Mouse (Mus musculus) heart, postnatal 10 days (tissue): ENCODE results near the gene Prune1. TPM values are rescaled to one million over a fixed set of nuclear protein-coding genes. Genes with fewer than 3 reads are reported as not detected.
"Not testable (repeated sequence)": the region's sequence is repeated elsewhere in the genome, so short reads cannot be mapped to it uniquely, and the experiment has no call there.

Source experiments
- DNase-seq, 2 experiments: peaks; one replicate each; pipeline ENCODE4 v3.0.0; 2021
- intact Hi-C: fragments of 180-260 bp; cut with DNase I; formaldehyde crosslinking; loops from one replicate; pipeline ENCODE4 v1.15.1; 2025
- total RNA-seq, 2 experiments: library from RNA; stranded (reverse); gene quantifications; 2 replicates each; pipeline ENCODE4 v1.2.3; 2021

The Prune1 gene
- total RNA-seq, 2 experiments from 2014 or later = 28.8 to 35.2 TPM

GRCm38 (mm10) chr3:95224295-95224694 is 57.6 kb downstream of the Prune1 start:
- no peak for DNase-seq
- intact Hi-C loops = no loop called here

- intact Hi-C loops = no loop called here
- DNase-seq = no peak
These were observed 58.8 kb downstream of the Prune1 start for GRCm38 (mm10) chr3:95223041-95223440.

- no peak for DNase-seq
- intact Hi-C loops = no loop called here
These were observed 63.3 kb downstream of the Prune1 start for GRCm38 (mm10) chr3:95218466-95219137.

GRCm38 (mm10) chr3:95217255-95218134 is 64.4 kb downstream of the Prune1 start, which contains the start of gene Gabpb2:
TSS of gene Gabpb2 (minus strand) at chr3:95217916.
- intact Hi-C loops = loop anchor here (1.0 to 2.0 kb wide), 4 partner anchors 11 to 98 kb away; partner anchors contain the start of genes Cdc42se1 and Tnfaip8l2
- peak; percentile 97 to 98 for DNase-seq

GRCm38 (mm10) chr3:95216655-95217254 is 65.1 kb downstream of the Prune1 start:
- intact Hi-C loops = loop anchor here (1.0 to 2.0 kb wide), 4 partner anchors 12 to 99 kb away; partner anchors contain the start of genes Cdc42se1 and Tnfaip8l2
- DNase-seq = no peak

- intact Hi-C loops = no loop called here
- DNase-seq = no peak
These were observed 68.3 kb downstream of the Prune1 start for GRCm38 (mm10) chr3:95213609-95213975.

GRCm38 (mm10) chr3:95212889-95213608 is 68.8 kb downstream of the Prune1 start:
- DNase-seq, intact Hi-C loops: not testable (repeated sequence)

- intact Hi-C loops = no loop called here
- no peak for DNase-seq
These were observed 71.3 kb downstream of the Prune1 start for GRCm38 (mm10) chr3:95210585-95210984.

GRCm38 (mm10) chr3:95208286-95208685 is 73.6 kb downstream of the Prune1 start:
- intact Hi-C loops = no loop called here
- no peak for DNase-seq

GRCm38 (mm10) chr3:95203880-95204279 is 78.0 kb downstream of the Prune1 start:
- intact Hi-C loops = no loop called here

More at GRCm38 (mm10) chr3:95203880-95204279, 78.0 kb downstream of the Prune1 start:
- DNase-seq = no peak

Other genes starting within 250 kb of the Prune1 start
- 100 to 1,000 TPM; 140 to 142 TPM for gene Psmd4, start 239.5 kb downstream of the Prune1 start, total RNA-seq
- 10 to 100 TPM; 25.7 to 26.1 TPM for gene Pip5k1a, start 175.1 kb downstream of the Prune1 start, total RNA-seq
- 10 to 100 TPM; 39.0 to 53.0 TPM for gene Vps72, start 171.1 kb downstream of the Prune1 start, total RNA-seq
- 1 to 10 TPM; 9.6 to 9.9 TPM for gene Tmod4, start 157.6 kb downstream of the Prune1 start, total RNA-seq
- gene Scnm1, start 148.1 kb downstream of the Prune1 start, total RNA-seq = 10 to 100 TPM; 28.9 to 34.9 TPM
- gene Lysmd1, start 148.0 kb downstream of the Prune1 start, total RNA-seq = 1 to 10 TPM; 8.0 to 8.6 TPM
- gene Tnfaip8l2, start 139.7 kb downstream of the Prune1 start, total RNA-seq = 1 to 10 TPM; 1.7 to 1.8 TPM
- 10 to 100 TPM in 1 of 2 experiments, 1 to 10 TPM in 1; 7.9 to 10.2 TPM for gene Sema6c, start 121.6 kb downstream of the Prune1 start, total RNA-seq
- 10 to 100 TPM; 14.0 to 17.1 TPM for gene Gabpb2, start 64.2 kb downstream of the Prune1 start, total RNA-seq
- gene Cdc42se1, start 53.3 kb downstream of the Prune1 start, total RNA-seq = 10 to 100 TPM; 40.4 to 41.3 TPM
- 1 to 10 TPM; 6.4 to 8.9 TPM for gene Mllt11, start 49.9 kb downstream of the Prune1 start, total RNA-seq
- gene Gm128, start 40.5 kb downstream of the Prune1 start, total RNA-seq = under 1 TPM in 1 of 2 experiments, not detected in 1; 0.12 TPM
- not detected for gene Bnipl, start 30.9 kb downstream of the Prune1 start, total RNA-seq
- 10 to 100 TPM; 27.7 TPM for gene Mindy1, start 731 bp downstream of the Prune1 start, total RNA-seq
- gene Anxa9, start 25.1 kb upstream of the Prune1 start, total RNA-seq = under 1 TPM; 0.37 to 0.38 TPM
- gene Cers2, start 32.7 kb upstream of the Prune1 start, total RNA-seq = 10 to 100 TPM; 58.4 to 65.6 TPM
- 10 to 100 TPM; 16.2 to 18.2 TPM for gene Setdb1, start 75.1 kb upstream of the Prune1 start, total RNA-seq
- gene 4930558C23Rik, start 120.8 kb upstream of the Prune1 start, total RNA-seq = not detected
- 10 to 100 TPM; 53.0 to 56.1 TPM for gene Arnt, start 152.3 kb upstream of the Prune1 start, total RNA-seq
- gene Ctsk, start 217.2 kb upstream of the Prune1 start, total RNA-seq = 10 to 100 TPM; 17.5 to 17.9 TPM
- 1 to 10 TPM; 8.1 to 9.0 TPM for gene Ctss, start 244.7 kb upstream of the Prune1 start, total RNA-seq